Mouse (Mus musculus): ENCODE data around the gene Socs3. TPM values are rescaled to one million over a fixed set of nuclear protein-coding genes. Genes with fewer than 3 reads are reported as not detected.
A peak's percentile ranks its signal among the peaks of the same experiment; 100 is the strongest.

Socs3 gene
- polyA plus RNA-seq, 1 experiment from 2014 or later: 8.1 TPM

GRCm38 (mm10) chr11:117971646-117972242 lies 1.9 kb upstream of the Socs3 start:
- DNase-seq (ENCODE audit: low spot score) (no peak), ATAC-seq (replicated peaks; ENCODE audit: low FRiP score, low TSS enrichment, low read depth) (no peak)
- 0 out of 2 replicates have a peak, but pooled peaks cover 3% of the 10 kb centered on the region for H3K27me3 ChIP-seq (replicated peaks; ENCODE audit: control insufficient read depth, insufficient read depth, low read length)
- no peak overlapping the region for H3K27ac ChIP-seq (ENCODE audit: low read depth)
- WGBS: 49% methylated on average over 2 of the region's 2 CpGs
- H3K4me1 ChIP-seq (replicated peaks; ENCODE audit: control insufficient read depth, insufficient read depth, low read length): peaks cover 33% of the 10 kb centered on the region
- H3K9ac ChIP-seq (ENCODE audit: low read length): no peak overlapping the region
- no peaks in the 10 kb centered on the region for H3K9me3 ChIP-seq (ENCODE audit: control insufficient read depth, low read length)
- no peak overlapping the region for H3K4me2 ChIP-seq (ENCODE audit: low read length)
- peaks cover under 1% of the 10 kb centered on the region; the same call in 1 of the 2 replicates for H3K36me3 ChIP-seq (ENCODE audit: control insufficient read depth, insufficient read depth, low read length)
- no peak overlapping the region for H3K4me3 ChIP-seq (ENCODE audit: low read depth, low read length)

DNA sequence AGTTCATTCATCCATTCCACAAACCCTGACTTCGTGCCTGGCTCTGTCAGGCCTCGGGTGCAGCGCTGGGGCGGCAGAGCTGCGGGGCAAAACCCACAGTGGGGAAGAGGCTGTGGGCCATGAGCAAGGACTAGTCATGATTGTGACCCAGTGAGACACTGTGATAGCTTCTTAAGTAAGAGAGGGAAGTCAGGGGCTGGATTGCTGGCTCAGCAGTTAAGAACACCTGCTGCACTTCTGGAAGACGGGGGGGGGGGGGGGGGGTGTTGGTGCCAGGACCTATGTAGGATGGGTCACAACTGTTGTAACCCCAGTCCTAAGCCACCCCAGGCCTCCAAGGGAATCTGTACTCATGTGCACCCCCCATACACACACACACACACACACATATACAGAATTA lies 1.3 kb upstream of the Socs3 start:
- no peak overlapping the region for H3K4me2 ChIP-seq (ENCODE audit: low read length)
- 0 out of 2 replicates have a peak, but pooled peaks cover 3% of the 10 kb centered on the region for H3K27me3 ChIP-seq (replicated peaks; ENCODE audit: control insufficient read depth, insufficient read depth, low read length)
- WGBS: 87% methylated on average over 5 of the region's 6 CpGs
- H3K27ac ChIP-seq (ENCODE audit: low read depth): no peak overlapping the region
- H3K9ac ChIP-seq (ENCODE audit: low read length): no peak overlapping the region
- peaks cover 4% of the 10 kb centered on the region; the same call in 1 of the 2 replicates for H3K36me3 ChIP-seq (ENCODE audit: control insufficient read depth, insufficient read depth, low read length)
- ATAC-seq (replicated peaks; ENCODE audit: low FRiP score, low TSS enrichment, low read depth) (no peak), DNase-seq (ENCODE audit: low spot score) (no peak)
- H3K9me3 ChIP-seq (ENCODE audit: control insufficient read depth, low read length): no peaks in the 10 kb centered on the region
- H3K4me3 ChIP-seq (ENCODE audit: low read depth, low read length): no peak overlapping the region
- H3K4me1 ChIP-seq (replicated peaks; ENCODE audit: control insufficient read depth, insufficient read depth, low read length): peaks cover 39% of the 10 kb centered on the region

GRCm38 (mm10) chr11:117969100-117969944 lies 525 bp downstream of the Socs3 start:
- Histone ChIP-seq H3K9me3 (ENCODE audit: control insufficient read depth, low read length) (no peaks in the 10 kb centered on the region), H3K4me2 (ENCODE audit: low read length) (peak overlapping the region; percentile 75), H3K4me3 (ENCODE audit: low read depth, low read length) (peak overlapping the region; percentile 77), H3K4me1 (replicated peaks; ENCODE audit: control insufficient read depth, insufficient read depth, low read length) (peaks cover 44% of the 10 kb centered on the region), H3K27ac (ENCODE audit: low read depth) (peak overlapping the region; percentile 97), H3K9ac (ENCODE audit: low read length) (peak overlapping the region; percentile 90), H3K36me3 (ENCODE audit: control insufficient read depth, insufficient read depth, low read length) (peaks cover 4% of the 10 kb centered on the region; the same call in 1 of the 2 replicates), H3K27me3 (replicated peaks; ENCODE audit: control insufficient read depth, insufficient read depth, low read length) (0 out of 2 replicates have a peak, but pooled peaks cover 3% of the 10 kb centered on the region)
- ATAC-seq (replicated peaks; ENCODE audit: low FRiP score, low TSS enrichment, low read depth) (peak; percentile 94), DNase-seq (ENCODE audit: low spot score) (peak; percentile 98)
- under 1% methylated on average over 52 of the region's 65 CpGs for WGBS

DNA sequence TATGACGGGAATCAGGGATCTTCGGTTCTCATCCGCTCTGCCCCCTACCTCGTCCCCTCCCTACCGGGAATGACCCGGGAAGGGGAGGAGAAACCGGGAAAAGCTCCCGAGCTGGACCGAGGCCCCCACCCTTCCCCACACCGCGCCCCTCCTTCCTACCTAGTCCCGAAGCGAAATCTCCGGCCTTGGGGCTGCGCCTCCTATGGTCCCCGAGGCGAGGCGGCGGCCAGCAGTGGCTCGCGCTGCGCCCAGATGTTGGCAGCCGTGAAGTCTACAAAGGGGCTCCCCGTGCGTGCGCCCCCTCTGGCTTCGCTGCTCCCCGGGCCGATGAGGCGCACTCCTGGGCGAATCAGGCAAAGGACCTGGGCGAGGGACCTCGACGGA lies 1.1 kb downstream of the Socs3 start:
- Histone ChIP-seq H3K9me3 (ENCODE audit: control insufficient read depth, low read length) (no peaks in the 10 kb centered on the region), H3K4me3 (ENCODE audit: low read depth, low read length) (peak overlapping the region; percentile 77), H3K27me3 (replicated peaks; ENCODE audit: control insufficient read depth, insufficient read depth, low read length) (0 out of 2 replicates have a peak, but pooled peaks cover 3% of the 10 kb centered on the region), H3K4me1 (replicated peaks; ENCODE audit: control insufficient read depth, insufficient read depth, low read length) (peaks cover 46% of the 10 kb centered on the region), H3K36me3 (ENCODE audit: control insufficient read depth, insufficient read depth, low read length) (peaks cover 4% of the 10 kb centered on the region; the same call in 1 of the 2 replicates), H3K27ac (ENCODE audit: low read depth) (peak overlapping the region; percentile 97), H3K4me2 (ENCODE audit: low read length) (peak overlapping the region; percentile 75), H3K9ac (ENCODE audit: low read length) (peak overlapping the region; percentile 90)
- DNase-seq (ENCODE audit: low spot score) (no peak), ATAC-seq (replicated peaks; ENCODE audit: low FRiP score, low TSS enrichment, low read depth) (no peak; the same call in 1 of the 2 replicates)
- WGBS: under 1% methylated on average over 31 of the region's 34 CpGs

GRCm38 (mm10) chr11:117968016-117968671 lies 1.7 kb downstream of the Socs3 start:
- peaks cover 4% of the 10 kb centered on the region; the same call in 1 of the 2 replicates for H3K36me3 ChIP-seq (ENCODE audit: control insufficient read depth, insufficient read depth, low read length)
- peak overlapping the region; percentile 90 for H3K9ac ChIP-seq (ENCODE audit: low read length)
- peak overlapping the region; percentile 97 for H3K27ac ChIP-seq (ENCODE audit: low read depth)
- WGBS: under 1% methylated on average over 63 of the region's 64 CpGs
- H3K4me3 ChIP-seq (ENCODE audit: low read depth, low read length): peak overlapping the region; percentile 77
- H3K9me3 ChIP-seq (ENCODE audit: control insufficient read depth, low read length): no peaks in the 10 kb centered on the region
- ATAC-seq (replicated peaks; ENCODE audit: low FRiP score, low TSS enrichment, low read depth) (no peak), DNase-seq (ENCODE audit: low spot score) (peak; percentile 82)
- peak overlapping the region; percentile 75 for H3K4me2 ChIP-seq (ENCODE audit: low read length)
- peaks cover 49% of the 10 kb centered on the region for H3K4me1 ChIP-seq (replicated peaks; ENCODE audit: control insufficient read depth, insufficient read depth, low read length)
- 0 out of 2 replicates have a peak, but pooled peaks cover 3% of the 10 kb centered on the region for H3K27me3 ChIP-seq (replicated peaks; ENCODE audit: control insufficient read depth, insufficient read depth, low read length)

- H3K9me3 ChIP-seq (ENCODE audit: control insufficient read depth, low read length): no peaks in the 10 kb centered on the region
- H3K4me1 ChIP-seq (replicated peaks; ENCODE audit: control insufficient read depth, insufficient read depth, low read length): peaks cover 56% of the 10 kb centered on the region
- peaks cover 4% of the 10 kb centered on the region; the same call in 1 of the 2 replicates for H3K36me3 ChIP-seq (ENCODE audit: control insufficient read depth, insufficient read depth, low read length)
- WGBS: 15% methylated on average over 34 of the region's 34 CpGs
- no peak for DNase-seq (ENCODE audit: low spot score)
- H3K9ac ChIP-seq (ENCODE audit: low read length): peak overlapping the region; percentile 90
- peak overlapping the region; percentile 97; the same call in 1 of the 2 replicates for H3K27ac ChIP-seq (ENCODE audit: low read depth)
- no peak for ATAC-seq (replicated peaks; ENCODE audit: low FRiP score, low TSS enrichment, low read depth)
- H3K4me2 ChIP-seq (ENCODE audit: low read length): peak overlapping the region; percentile 75
- 0 out of 2 replicates have a peak, but pooled peaks cover under 1% of the 10 kb centered on the region for H3K27me3 ChIP-seq (replicated peaks; ENCODE audit: control insufficient read depth, insufficient read depth, low read length)
- peak overlapping the region; percentile 77 for H3K4me3 ChIP-seq (ENCODE audit: low read depth, low read length)
These were observed 2.4 kb downstream of the Socs3 start for GRCm38 (mm10) chr11:117967249-117968015.

- ATAC-seq (replicated peaks; ENCODE audit: low FRiP score, low TSS enrichment, low read depth) (no peak), DNase-seq (ENCODE audit: low spot score) (no peak)
- WGBS: 58% methylated on average over 7 of the region's 7 CpGs
- Histone ChIP-seq H3K4me1 (replicated peaks; ENCODE audit: control insufficient read depth, insufficient read depth, low read length) (peaks cover 64% of the 10 kb centered on the region), H3K9me3 (ENCODE audit: control insufficient read depth, low read length) (no peaks in the 10 kb centered on the region), H3K27me3 (replicated peaks; ENCODE audit: control insufficient read depth, insufficient read depth, low read length) (no peaks in the 10 kb centered on the region), H3K36me3 (ENCODE audit: control insufficient read depth, insufficient read depth, low read length) (peaks cover 4% of the 10 kb centered on the region; the same call in 1 of the 2 replicates), H3K9ac (ENCODE audit: low read length) (no peak overlapping the region), H3K4me3 (ENCODE audit: low read depth, low read length) (peak overlapping the region; percentile 77; the same call in 1 of the 2 replicates), H3K27ac (ENCODE audit: low read depth) (no peak overlapping the region), H3K4me2 (ENCODE audit: low read length) (peak overlapping the region; percentile 75)
These were observed 3.2 kb downstream of the Socs3 start for GRCm38 (mm10) chr11:117966506-117967100.
